8 mouse cellular contexts compared by ENCODE assay signal in genomic region chr3:66219655-66220191, GRCm38 (mm10). TPM values are rescaled to one million over a fixed set of nuclear protein-coding genes. Genes with fewer than 3 reads are reported as not detected.
A peak's percentile ranks its signal among the peaks of the same experiment; 100 is the strongest.
DNase-seq lines count a peak whose midpoint lies in the region; ATAC-seq and TF ChIP-seq lines count a peak whose summit lies in the region.

Gene Ptx3, plus strand, starts transcription at chr3:66219910.

- H3K9me3 ChIP-seq in forebrain, embryonic 10.5 days: no peaks in the 10 kb centered on the region
- no peaks in the 10 kb centered on the region for H3K9me3 ChIP-seq in intestine, postnatal 0 days (ENCODE audit: control insufficient read depth)
- H3K9me3 ChIP-seq in neural tube, embryonic 12.5 days: no peaks in the 10 kb centered on the region

- H3K4me1 ChIP-seq in testis, adult 2 months (ENCODE audit: control insufficient read depth, insufficient read depth, low read length): peaks cover 6% of the 10 kb centered on the region; the same call in 1 of the 2 replicates
- H3K4me1 ChIP-seq in forebrain, embryonic 10.5 days: peaks cover 44% of the 10 kb centered on the region
- no peaks in the 10 kb centered on the region for H3K4me1 ChIP-seq in intestine, postnatal 0 days (replicated peaks; ENCODE audit: control insufficient read depth, insufficient read depth, low read length)
- H3K4me1 ChIP-seq in neural tube, embryonic 12.5 days: peaks cover 19% of the 10 kb centered on the region; the same call in 1 of the 2 replicates

- peak within 1 kb of the TSS; percentile 78 for H3K4me2 ChIP-seq in intestine, postnatal 0 days (replicated peaks; ENCODE audit: low read depth)
- H3K4me2 ChIP-seq in neural tube, embryonic 12.5 days (replicated peaks): peak within 1 kb of the TSS; percentile 97

- 1% methylated on average over 20 of the region's 20 CpGs for WGBS in forebrain, embryonic 10.5 days
- 9% methylated on average over 20 of the region's 20 CpGs for WGBS in intestine, postnatal 0 days
- 2% methylated on average over 20 of the region's 20 CpGs for WGBS in neural tube, embryonic 12.5 days

- no peak for TF ChIP-seq POLR2A in testis, adult 2 months (IDR thresholded peaks at IDR 0.05; ENCODE audit: control insufficient read depth, low read depth, low read length)

- ATAC-seq in intestine, postnatal 0 days: no peak
- 0 out of 2 replicates have a peak, but pooled peaks have one; percentile 15 for ATAC-seq in neural tube, embryonic 12.5 days (ENCODE audit: low FRiP score, low read depth)

- no peak for DNase-seq in testis, postnatal 14 days (ENCODE audit: low spot score)
- DNase-seq in forebrain, embryonic 10.5 days (ENCODE audit: extremely low spot score, low spot score): peak; percentile 54
- DNase-seq in urinary bladder, adult 2 months (ENCODE audit: low spot score): no peak
- DNase-seq in left cerebral cortex, adult 8-10 months (ENCODE audit: low spot score in 2 of 2): no peak
- no peak for DNase-seq in gastrocnemius, postnatal 25 days

- no peaks in the 10 kb centered on the region for H3K36me3 ChIP-seq in testis, adult 2 months (ENCODE audit: control insufficient read depth, insufficient read depth, low read length)
- H3K36me3 ChIP-seq in forebrain, embryonic 10.5 days (replicated peaks): peaks cover 10% of the 10 kb centered on the region
- no peaks in the 10 kb centered on the region for H3K36me3 ChIP-seq in intestine, postnatal 0 days (ENCODE audit: control insufficient read depth, insufficient read depth)
- no peaks in the 10 kb centered on the region for H3K36me3 ChIP-seq in neural tube, embryonic 12.5 days

- no peak within 1 kb of the TSS for H3K27ac ChIP-seq in testis, adult 2 months (ENCODE audit: control insufficient read depth, insufficient read depth, low read depth, low read length)
- H3K27ac ChIP-seq in forebrain, embryonic 10.5 days: peak within 1 kb of the TSS; percentile 93
- H3K27ac ChIP-seq in intestine, postnatal 0 days (ENCODE audit: low read depth, low read length): no peak within 1 kb of the TSS
- no peak within 1 kb of the TSS for H3K27ac ChIP-seq in neural tube, embryonic 12.5 days

- 0 out of 2 replicates have a peak, but pooled peaks cover 3% of the 10 kb centered on the region for H3K27me3 ChIP-seq in testis, adult 2 months (ENCODE audit: control insufficient read depth, insufficient read depth, low read length)
- H3K27me3 ChIP-seq in forebrain, embryonic 10.5 days (ENCODE audit: poor library complexity, severe bottlenecking): peaks cover 47% of the 10 kb centered on the region
- H3K27me3 ChIP-seq in intestine, postnatal 0 days (replicated peaks; ENCODE audit: control insufficient read depth, insufficient read depth, low read length): peaks cover 18% of the 10 kb centered on the region
- 0 out of 2 replicates have a peak, but pooled peaks cover 12% of the 10 kb centered on the region for H3K27me3 ChIP-seq in neural tube, embryonic 12.5 days (replicated peaks)

- H3K4me3 ChIP-seq in testis, adult 2 months (ENCODE audit: control insufficient read depth, low read depth, low read length): peak within 1 kb of the TSS; percentile 59
- H3K4me3 ChIP-seq in forebrain, embryonic 10.5 days: peak within 1 kb of the TSS; percentile 74
- peak within 1 kb of the TSS; percentile 47 for H3K4me3 ChIP-seq in intestine, postnatal 0 days (ENCODE audit: low read depth, low read length)
- H3K4me3 ChIP-seq in neural tube, embryonic 12.5 days: peak within 1 kb of the TSS; percentile 59

- peak within 1 kb of the TSS; percentile 31; the same call in 1 of the 2 replicates for H3K9ac ChIP-seq in intestine, postnatal 0 days (ENCODE audit: low read depth, low read length)
- H3K9ac ChIP-seq in neural tube, embryonic 12.5 days: peak within 1 kb of the TSS; percentile 70

- no peak for TF ChIP-seq CTCF in testis, adult 2 months (IDR thresholded peaks at IDR 0.05; ENCODE audit: control insufficient read depth, insufficient read depth, insufficient replicate concordance, low read depth, low read length)
- TF ChIP-seq CTCF in intestine, postnatal 0 days (IDR thresholded peaks at IDR 0.05; ENCODE audit: low read depth): no peak

RNA-seq across cellular contexts. Expression of gene Ptx3, which starts in this region (rescaled TPM):
- polyA plus RNA-seq in testis, adult 2 months (2012; rRNA removed): 0.05 and 0.09 TPM in 2 replicates
- 22.5 and 23.7 TPM in 2 replicates for polyA plus RNA-seq in forebrain, embryonic 10.5 days (2016; fragmentation: Nextera tagmentation; extraction: Ambion mirVana)
- 2.7 and 2.8 TPM in 2 replicates for polyA plus RNA-seq in intestine, postnatal 0 days (2015; fragmentation: Nextera tagmentation; extraction: Ambion mirVana)
- 17.7 and 18.9 TPM in 2 replicates for polyA plus RNA-seq in neural tube, embryonic 12.5 days (2016; fragmentation: Nextera tagmentation; extraction: Ambion mirVana)
- 0.50 and 0.81 TPM in 2 replicates for polyA plus RNA-seq in urinary bladder, adult 2 months (2012; rRNA removed)
- total RNA-seq in left cerebral cortex, adult 8-10 months (2022): under 1 TPM; 0.20 to 0.73 (median 0.45) TPM
- total RNA-seq in gastrocnemius, postnatal 25 days (2021): 1 to 10 TPM; 5.1 to 7.1 TPM
